Mouse (Mus musculus): Measurements from ENCODE around the gene Zrsr2. TPM values are rescaled to one million over a fixed set of nuclear protein-coding genes. Genes with fewer than 3 reads are reported as not detected.

Gene Zrsr2
- total RNA-seq (2021): 10 to 100 TPM; 10.7 to 16.0 TPM
- long read RNA-seq, experiment 1, partial matches to known transcripts: 0 of 4 reads
- long read RNA-seq, experiment 1, other reads (novel, unspliced or antisense): 1 of 4 reads
- long read RNA-seq, experiment 2, partial matches to known transcripts: 0 of 4 reads
- long read RNA-seq, experiment 2, other reads (novel, unspliced or antisense): 1 of 4 reads

DNA sequence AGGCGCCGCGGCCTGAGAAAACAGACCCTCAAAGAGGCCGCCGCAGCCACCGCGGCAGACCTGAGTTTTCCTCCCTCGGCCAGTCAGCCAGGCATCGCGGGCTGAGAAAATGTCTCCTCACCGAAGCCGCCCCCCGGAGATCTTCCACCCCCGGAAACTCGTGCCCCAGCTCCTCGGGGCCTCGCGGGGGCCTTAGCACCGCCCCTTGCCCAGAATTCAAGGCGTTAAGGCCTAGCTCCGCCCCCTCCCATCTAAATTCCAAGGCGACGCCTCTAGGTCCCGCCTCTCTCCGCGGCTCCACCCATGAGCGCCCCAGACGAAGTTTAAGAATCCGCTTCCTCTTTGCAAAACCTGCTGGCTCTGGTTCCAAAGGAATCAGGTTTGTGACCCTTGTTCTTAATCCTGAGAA, at the start of gene Zrsr2:
TSS of gene Zrsr2 (minus strand) at position 195 of the 409 bp plus-strand sequence.
- DNase-seq: peak; percentile 82 to 93

DNA sequence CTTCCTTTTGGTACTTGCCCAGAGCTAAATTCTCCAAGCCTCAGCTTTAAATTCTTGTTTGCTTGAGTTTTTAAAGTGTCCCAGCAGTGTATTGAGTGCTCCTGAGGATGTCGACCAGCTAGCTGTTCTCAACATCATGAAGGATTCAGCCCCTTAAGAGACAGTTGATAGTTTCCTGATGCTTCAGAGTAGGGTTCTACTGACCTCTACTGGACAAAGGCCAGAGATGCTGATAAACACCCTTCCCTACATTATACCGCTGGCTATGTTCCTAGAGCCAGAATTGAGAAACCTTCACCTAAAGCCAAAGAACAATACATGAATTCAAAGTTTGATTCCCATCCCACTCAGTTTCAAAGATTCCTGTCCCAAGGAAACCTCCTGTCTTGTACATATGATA, 46.3 kb upstream of the Zrsr2 start:
- peak; percentile 22 to 28 for DNase-seq

GRCm38 (mm10) chrX:163999848-164000247, 41.4 kb upstream of the Zrsr2 start:
- DNase-seq: no peak

DNA sequence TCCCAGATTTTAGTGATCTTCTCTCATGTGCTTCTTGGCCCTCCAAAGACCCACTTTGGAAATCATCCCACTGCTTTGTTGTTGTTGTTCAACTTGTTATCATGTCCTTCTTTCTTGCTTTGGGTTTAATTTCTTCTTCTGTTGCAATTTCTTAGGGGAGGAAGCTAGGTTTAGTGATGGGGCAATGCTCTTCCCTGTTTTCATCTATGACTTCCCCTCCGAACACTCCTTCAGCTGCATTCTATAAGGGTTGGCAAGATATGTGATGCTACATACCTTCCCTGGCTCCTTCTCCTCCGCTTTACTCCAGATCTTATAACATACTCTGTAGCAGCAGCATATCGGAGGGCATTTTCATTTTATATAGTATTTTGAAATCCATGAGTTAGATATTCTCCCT, 38.3 kb upstream of the Zrsr2 start:
- DNase-seq: no peak

DNA sequence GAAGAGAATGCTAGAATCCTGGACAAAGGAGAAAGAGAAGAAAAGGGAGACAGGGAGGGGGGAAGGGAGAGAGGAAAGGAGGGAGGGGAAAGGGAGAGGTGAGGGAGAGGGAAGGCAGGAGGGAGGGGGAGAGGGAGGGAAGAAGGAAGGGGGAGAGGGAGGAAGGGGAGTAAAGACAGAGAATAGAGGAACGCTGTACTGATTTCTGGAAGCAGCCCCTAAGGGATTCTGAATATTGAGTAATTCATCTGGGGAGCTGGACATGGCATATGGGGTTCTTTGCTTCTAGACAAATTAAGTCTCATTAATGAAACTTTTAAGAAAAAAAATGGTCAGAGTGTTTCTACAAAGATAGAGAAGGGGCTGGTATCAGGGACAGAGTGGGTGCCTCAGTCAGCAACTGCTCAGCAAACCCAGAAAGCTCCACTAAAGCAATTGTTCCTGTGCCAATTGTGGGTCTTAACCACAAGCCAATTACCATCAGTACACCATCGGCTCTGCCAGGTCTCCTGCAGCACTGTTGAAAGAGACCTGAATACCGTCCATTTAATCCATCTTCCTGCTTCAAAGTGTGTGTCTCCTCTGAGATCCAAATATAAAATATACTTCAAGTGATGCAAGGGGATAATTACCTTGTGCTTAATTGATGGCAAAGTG, 29.4 kb upstream of the Zrsr2 start:
- DNase-seq: no peak

GRCm38 (mm10) chrX:163982129-163982528, 23.7 kb upstream of the Zrsr2 start:
- DNase-seq: no peak

GRCm38 (mm10) chrX:163981500-163981899, 23.0 kb upstream of the Zrsr2 start:
- DNase-seq: no peak

DNA sequence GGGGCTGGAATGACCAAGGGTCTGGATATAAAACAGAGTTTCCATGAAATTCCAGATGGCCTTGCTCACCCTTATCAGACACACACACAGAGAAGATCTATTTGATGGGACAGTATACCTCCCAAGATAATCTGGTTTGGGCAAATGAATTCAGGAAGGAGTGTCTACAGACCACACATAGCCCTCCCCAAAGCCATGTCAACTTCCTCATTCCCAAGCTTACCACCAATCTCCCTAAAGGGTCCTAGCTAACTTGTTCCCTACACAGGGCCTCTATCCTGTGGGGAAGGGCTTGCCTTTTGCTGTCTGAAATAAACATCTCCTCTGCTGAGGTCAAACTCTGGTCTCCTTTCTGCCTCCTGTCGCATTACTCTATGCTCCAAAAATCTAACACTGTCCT, 22.6 kb upstream of the Zrsr2 start:
- DNase-seq: no peak

GRCm38 (mm10) chrX:163957803-163958466, 526 bp downstream of the Zrsr2 start:
- DNase-seq: peak; percentile 49 to 77

DNA sequence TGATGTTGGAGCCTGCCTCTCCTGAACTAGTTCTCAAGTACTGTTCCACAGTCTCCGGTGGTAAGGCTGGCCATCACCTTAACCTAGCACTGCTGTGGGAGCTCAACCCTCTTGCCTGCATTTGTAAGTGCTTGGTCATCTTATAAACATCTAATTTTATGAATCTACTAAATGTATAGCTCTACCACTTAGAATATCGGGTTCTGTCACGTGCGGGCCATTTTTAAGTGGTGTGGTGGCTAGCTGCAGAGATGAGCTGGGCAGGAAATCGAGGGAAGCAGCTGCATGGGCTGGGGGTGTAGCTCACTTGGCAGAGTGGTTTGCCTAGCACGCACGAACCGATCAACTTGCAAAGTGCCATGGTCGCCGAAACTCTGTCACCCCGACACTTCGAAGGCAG, 1.1 kb downstream of the Zrsr2 start:
- DNase-seq: no peak

DNA sequence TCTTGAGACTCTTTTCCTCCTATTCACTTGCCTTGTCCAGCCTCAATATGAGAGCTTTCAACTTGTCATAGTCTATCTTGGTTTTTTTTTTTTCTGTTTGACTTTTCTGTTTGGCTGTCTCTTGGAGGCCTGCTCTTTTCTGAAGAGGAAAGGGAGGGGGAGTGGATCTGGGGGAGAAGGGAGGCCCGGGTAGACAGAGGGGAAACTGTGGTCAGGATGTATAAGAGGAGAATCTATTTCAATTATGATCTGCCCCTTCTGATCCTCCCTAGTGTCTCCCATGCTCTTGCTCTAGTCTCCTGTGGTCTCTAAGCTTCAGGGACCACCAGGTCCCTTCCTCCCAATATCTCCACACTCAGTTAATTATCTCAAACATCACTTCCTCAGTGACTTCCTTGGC, 6.8 kb downstream of the Zrsr2 start:
- DNase-seq: no peak

DNA sequence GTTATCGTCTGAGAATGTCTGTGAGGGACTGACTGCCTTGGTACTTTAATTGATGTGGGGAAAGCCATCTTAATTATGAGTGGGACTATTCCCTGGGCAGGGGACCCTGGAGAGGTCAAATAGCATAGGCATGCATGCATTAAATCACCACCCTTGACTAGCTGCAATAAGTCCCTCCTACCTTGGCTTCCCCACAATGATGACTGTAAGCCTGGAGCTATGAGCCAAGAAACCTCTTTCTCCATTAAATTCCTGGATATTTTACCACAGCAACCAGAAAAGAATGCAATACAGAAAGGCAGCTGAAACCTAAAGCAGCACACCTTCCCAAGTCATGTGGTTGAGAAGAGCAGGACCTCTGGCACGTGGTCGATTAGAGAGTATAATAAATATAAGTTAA, 14.1 kb downstream of the Zrsr2 start:
- no peak for DNase-seq

DNA sequence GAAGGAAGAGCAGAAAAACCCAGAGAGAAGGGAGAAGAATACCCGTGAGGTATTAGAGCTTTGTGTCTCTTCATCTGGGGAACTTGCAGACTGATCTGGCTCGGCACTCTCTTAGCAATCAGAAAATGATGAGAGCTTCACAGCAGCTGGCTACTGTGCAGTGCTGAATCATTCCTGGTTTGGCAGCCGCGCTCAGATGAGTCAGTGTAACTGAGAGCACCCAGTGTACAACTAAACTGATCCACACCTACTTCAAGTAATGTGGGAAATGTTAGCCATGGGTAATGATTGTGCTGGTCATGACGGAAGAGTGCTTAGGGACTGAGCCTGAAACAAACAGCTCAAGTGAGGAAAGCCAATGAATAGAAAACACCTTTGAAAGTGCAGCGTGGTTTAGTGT, 19.9 kb downstream of the Zrsr2 start:
- peak; percentile 55 to 66 for DNase-seq

- DNase-seq: no peak
Observed at GRCm38 (mm10) chrX:163934731-163935130, 23.7 kb downstream of the Zrsr2 start.

GRCm38 (mm10) chrX:163929550-163929949, 28.9 kb downstream of the Zrsr2 start:
- no peak for DNase-seq

- DNase-seq: no peak
Observed at GRCm38 (mm10) chrX:163912791-163913190, 45.7 kb downstream of the Zrsr2 start.

DNA sequence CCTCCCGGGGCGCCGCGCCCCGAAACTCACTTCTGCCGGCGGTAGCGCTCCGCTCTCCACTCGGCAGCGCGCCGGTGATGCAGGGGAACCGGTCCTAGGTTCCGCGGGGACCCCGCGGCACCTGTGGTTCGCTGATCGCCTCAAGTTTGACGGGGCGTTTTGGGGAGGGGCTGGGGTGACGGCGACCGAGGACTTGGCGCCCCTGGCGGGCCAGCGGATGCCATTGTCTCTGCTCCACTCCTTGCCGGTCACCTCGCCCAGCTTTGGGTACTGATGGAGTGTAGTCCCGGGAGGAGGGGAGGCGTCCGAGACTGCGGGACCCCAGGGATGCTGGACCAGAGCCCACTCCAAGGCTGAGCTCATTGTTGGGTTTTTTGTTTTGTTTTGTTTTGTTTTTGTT, 49.1 kb downstream of the Zrsr2 start:
- DNase-seq: peak; percentile 30 to 49

DNA sequence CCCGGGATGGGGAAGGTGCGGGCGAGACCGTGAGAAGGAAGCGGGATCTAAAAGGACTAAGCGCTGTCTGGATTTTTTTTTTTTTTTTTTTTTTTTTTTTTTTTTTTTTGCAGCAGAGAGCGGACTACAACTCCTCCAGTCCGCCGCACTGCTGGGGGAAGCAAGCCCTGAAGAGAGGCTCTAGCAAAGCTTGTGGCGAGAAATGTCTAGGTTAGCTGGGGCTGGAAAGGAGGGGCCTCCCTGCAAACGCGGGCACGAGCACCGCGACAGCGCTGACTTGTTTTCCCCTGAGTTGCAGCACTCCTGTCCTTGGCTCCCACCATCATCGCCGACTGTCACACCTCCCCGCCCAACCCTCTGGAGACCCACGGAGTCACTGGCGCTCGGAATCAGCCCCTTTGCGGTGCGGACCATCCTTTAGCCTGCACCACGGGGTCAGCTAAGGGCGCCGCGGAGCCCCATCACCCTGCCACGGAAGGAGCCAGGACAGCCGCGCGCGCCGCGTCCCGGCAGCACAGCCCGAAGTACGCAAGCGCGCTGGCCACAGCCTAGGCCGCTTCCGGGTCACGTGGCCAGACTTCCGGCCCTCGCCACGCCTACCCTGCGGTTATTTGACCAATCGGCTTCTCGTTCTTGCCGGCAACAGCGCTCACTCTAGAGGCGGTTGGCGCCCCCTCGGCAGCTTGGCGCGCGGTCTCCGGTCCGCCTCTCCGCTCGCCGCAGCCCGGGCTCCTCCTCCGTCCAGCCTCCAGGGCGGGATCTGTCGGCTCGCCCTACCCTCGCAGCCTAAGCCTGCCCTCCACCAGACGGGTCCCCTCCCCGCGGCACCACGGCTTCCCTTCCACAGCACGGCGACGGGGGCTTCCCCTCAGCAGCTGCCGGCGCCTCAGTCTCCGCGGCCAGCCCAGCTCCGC, 49.9 kb downstream of the Zrsr2 start, which contains the start of gene Ap1s2:
TSS of gene Ap1s2 (plus strand) at position 681 of the 914 bp plus-strand sequence.
- peak; percentile 93 to 97 for DNase-seq

- no peak for DNase-seq
Observed at GRCm38 (mm10) chrX:163908003-163908336, 50.5 kb downstream of the Zrsr2 start.

- DNase-seq: no peak
Observed at GRCm38 (mm10) chrX:163906861-163907260, 51.6 kb downstream of the Zrsr2 start.

DNA sequence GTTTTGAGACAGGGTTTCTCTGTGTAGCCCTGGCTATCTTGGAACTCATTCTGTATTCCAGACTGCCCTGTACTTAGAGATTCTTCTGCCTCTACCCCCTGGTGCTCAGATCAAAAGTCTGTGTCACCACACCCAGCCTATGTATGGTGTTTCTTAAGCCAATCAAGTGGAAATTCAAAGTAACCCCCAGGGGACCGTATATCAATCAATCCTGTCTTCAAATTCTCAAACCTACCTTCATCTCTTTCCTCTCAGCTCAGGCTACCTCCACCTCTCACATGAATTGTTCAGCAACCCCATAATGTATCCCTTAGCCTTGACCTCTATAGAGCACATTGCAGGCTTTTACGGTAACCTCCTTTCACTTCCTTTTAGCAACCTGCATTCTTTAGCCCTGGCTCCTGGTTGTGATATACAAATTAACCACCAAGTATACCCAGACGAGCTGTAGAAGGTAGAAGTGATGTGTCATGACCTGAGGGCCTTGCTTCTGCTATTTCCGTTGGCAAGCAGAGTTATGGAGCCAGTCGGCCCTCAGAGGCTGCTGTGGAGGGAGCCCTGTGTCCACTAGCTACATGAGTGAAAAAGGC, 58.9 kb downstream of the Zrsr2 start:
- no peak for DNase-seq

DNA sequence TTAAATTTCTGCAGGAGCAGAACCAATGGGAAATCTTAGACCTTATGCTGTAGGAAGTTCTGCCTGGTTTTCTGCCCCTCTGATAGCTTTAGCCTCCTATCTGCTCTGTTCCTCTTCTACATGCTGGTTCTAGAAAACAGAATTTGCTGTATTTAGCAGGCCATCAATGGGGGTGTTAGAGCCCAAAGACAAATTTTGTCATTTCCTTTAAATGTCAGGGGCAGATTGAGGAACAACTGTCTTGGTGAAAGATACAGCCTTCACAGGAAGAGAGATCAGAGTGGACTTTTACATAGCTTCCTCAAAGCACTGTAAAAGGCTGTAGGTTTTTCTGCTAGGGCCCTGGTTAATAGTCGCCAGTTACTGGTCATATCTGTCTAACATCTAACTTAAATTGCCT, 61.1 kb downstream of the Zrsr2 start:
- DNase-seq: no peak

Data from heart, adult 18-20 months (tissue).